Mouse (Mus musculus): Measurements from ENCODE around the gene Arhgef19. TPM values are rescaled to one million over a fixed set of nuclear protein-coding genes. Genes with fewer than 3 reads are reported as not detected.

Gene Arhgef19
- total RNA-seq, 4 experiments from 2014 or later = 0.10 to 1.1 (median 0.22) TPM

DNA sequence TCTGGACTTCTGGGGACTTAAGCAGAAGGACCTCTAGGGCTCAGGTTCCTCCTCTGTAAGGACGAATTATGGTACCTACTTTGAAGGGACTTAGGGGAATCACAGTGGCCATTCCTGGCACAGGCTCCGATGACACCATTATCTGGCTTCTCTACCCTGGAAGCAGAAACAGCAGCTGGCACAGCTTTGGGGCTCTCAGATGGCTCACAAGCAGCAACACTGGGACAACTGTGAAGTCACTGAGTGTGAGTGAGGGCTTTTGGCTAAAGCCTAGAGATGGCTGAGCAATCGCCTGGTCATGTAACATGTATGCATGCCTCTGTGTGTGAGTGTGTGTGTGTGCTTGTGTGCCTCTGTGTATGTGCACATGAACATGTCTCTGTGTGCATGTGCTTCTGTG lies 2.4 kb upstream of the Arhgef19 start:
- no peak for DNase-seq (ENCODE audit: low spot score in 2 of 2)

DNA sequence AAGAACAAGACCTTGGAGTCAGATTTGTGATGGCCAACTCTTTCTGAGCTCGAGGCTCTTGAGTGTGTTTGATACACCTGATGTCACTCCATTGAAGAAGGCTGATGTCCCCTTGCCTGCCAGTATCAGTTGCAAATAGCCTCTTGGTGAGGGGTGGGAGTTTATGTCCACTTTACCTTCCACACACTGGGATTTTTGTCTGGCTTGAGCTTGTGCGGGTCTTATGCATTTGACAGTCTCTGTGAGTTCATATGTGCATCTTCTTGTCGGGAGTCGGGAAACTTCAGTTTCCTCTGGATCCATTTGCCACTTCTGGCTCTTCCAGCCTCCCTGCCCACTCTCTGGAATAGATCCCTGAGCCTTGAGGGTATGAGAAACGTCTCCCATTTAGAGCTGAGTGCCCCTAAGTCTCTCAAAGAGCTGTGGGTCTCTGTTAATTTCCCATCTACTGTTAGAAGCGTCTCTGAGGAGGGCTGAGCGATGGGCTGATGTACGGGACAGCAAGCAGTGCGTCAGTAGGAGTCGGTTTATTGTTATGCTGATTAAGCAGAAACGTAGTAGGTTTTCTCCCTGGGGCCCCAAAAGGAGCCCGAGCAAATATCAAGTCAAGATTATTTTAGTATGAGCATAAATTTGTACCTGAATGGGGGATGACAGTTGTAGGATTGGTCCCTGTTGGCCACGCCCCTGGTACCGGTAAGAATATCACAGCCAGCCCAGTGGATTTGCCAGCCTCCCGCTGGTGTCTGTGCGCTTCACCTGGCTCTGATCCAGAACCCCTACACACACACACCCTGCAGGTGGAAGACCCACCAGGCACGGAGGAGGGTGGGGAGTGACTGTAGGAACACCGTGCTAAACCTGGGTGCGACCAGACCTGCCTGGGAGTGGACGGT lies 559 bp upstream of the Arhgef19 start:
- DNase-seq (ENCODE audit: low spot score in 2 of 2) = no peak

- DNase-seq (ENCODE audit: low spot score in 2 of 2) = no peak
These were observed 1.3 kb downstream of the Arhgef19 start for GRCm38 (mm10) chr4:141240617-141241016.

- no peak for DNase-seq (ENCODE audit: low spot score in 2 of 2)
These were observed 2.6 kb downstream of the Arhgef19 start for GRCm38 (mm10) chr4:141241861-141242260.

GRCm38 (mm10) chr4:141242651-141243241 lies 3.4 kb downstream of the Arhgef19 start:
- no peak for DNase-seq (ENCODE audit: low spot score in 2 of 2)

DNA sequence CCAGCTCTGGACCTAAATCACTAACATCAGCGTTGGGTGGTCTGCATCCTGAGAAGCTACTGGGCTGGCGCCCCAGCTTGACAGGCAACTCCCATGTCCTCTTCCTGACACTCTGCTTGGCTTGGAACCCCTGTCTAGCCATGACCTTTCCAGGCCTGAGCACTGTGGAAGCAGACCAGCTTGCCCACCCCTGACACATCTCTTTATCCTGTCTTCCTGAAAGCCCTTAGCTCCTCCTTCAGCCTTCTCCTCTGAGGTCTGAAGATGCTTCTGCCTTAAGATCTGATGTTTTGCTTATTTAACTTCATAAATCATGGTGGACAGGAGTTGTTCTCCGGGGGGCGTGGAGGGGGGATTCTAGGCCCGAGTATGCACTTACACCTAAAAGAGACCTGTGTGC lies 4.3 kb downstream of the Arhgef19 start:
- DNase-seq (ENCODE audit: low spot score in 2 of 2) = no peak

DNA sequence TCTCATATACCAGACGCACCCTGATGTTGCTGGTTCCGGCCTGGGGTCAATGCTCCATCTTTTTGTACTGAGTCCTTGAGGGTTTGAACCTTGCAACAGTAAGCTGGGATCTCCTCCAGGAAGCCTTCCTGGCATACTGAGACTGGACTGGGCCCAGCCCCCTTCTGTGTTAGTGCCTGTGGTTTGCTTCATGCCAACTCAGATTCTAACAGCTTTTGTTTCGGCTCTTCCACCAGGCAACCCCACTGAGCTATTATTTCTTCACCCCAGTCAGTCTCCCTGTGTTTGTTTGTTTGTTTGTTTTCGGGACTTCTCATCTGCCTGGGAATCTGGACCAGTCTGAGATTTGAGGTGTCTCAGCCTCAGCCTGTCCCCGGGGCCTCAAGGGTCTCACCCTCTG lies 5.1 kb downstream of the Arhgef19 start:
- DNase-seq (ENCODE audit: low spot score in 2 of 2) = no peak

DNA sequence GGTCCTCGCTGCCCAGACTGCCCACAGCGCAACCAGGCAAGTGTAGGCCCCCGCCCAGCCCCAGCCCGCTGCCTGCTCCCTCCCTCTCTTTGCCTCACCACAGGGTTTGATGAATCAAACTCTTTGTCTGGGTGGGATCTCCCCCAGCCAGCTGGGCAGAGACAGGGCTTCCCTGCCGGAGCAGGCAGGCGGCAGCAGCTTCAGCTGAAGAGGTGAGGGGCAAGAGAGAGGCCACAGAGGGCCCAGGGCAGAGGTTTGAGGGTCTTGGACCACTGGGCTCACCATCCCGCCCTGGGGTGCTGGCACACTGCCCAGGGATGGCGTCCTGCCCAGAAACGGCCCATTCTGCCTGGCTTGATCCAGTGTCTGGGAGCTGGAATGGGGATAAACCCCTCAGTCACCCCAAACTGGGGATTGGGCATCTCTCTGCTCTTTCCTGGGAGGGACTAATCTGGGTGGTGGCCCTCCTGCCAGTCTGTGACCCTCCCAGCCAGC lies 5.7 kb downstream of the Arhgef19 start:
- DNase-seq (ENCODE audit: low spot score in 2 of 2) = no peak

GRCm38 (mm10) chr4:141246089-141246997 lies 7.0 kb downstream of the Arhgef19 start:
- DNase-seq (ENCODE audit: low spot score in 2 of 2) = no peak

DNA sequence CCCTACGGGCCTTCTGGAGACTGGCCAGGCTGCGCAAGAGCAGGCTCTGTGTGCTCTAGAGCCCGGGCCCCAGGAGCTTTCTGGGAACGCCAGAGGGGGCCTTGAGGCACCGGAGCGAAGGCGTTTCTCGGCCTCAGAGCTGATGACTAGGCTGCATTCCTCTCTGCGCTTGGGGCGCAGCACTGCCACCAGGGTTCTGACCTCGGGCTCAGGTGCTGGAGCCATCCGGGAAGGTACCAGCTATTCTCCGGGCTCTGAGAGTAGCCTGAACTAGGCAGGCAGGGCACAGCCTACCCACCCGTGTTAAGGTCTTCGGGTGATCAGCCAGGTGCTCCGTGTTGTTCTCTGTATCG lies 7.7 kb downstream of the Arhgef19 start:
- DNase-seq (ENCODE audit: low spot score in 2 of 2) = no peak

- no peak for DNase-seq (ENCODE audit: low spot score in 2 of 2)
These were observed 8.7 kb downstream of the Arhgef19 start for GRCm38 (mm10) chr4:141247776-141248613.

- no peak for DNase-seq (ENCODE audit: low spot score in 2 of 2)
These were observed 9.3 kb downstream of the Arhgef19 start for GRCm38 (mm10) chr4:141248614-141248978.

- DNase-seq (ENCODE audit: low spot score in 2 of 2) = no peak
These were observed 10.1 kb downstream of the Arhgef19 start for GRCm38 (mm10) chr4:141249383-141249782.

GRCm38 (mm10) chr4:141251071-141251470 lies 11.8 kb downstream of the Arhgef19 start:
- DNase-seq (ENCODE audit: low spot score in 2 of 2) = no peak

- no peak for DNase-seq (ENCODE audit: low spot score in 2 of 2)
These were observed 13.3 kb downstream of the Arhgef19 start for GRCm38 (mm10) chr4:141252641-141253040.

GRCm38 (mm10) chr4:141254234-141254633 lies 14.9 kb downstream of the Arhgef19 start:
- DNase-seq (ENCODE audit: low spot score in 2 of 2) = no peak

DNA sequence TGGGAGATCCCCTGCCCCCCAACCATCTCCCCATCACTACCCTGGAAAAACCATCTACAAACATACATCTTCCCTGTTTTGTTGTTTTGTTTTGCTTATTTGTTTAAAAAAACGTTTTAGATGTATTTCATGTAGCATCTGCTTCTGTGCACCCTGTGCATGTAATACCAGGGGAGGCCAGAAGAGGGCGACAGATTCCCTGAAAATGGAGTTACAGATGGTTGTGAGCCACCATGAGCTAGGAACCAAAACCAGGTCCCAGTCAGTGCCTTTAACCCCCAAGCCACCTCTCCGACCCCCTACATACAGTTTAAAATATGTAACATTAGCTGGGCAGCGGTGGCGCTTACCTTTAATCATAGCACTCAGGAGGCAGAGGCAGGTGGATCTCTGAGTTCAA lies 18.1 kb downstream of the Arhgef19 start:
- DNase-seq (ENCODE audit: low spot score in 2 of 2) = no peak

DNA sequence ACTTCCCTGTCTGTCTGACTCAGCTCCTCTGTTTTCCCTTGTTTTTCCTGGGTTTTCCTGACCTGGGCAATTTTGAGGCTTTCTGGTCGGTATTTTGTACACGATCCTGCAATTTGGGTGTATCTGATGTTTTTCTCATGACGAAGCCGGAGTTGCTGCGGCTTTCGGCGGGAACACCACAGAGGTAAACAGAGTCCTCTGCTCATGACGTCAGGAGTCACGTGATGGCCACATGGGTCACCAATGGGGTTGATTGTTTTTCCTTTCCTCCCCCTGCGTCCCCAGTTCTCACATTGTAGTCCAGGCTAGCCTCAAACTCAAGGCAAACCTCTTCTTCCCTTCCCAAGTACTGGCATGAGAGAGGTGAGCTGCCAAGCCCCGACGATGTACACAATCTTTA lies 20.1 kb downstream of the Arhgef19 start:
- no peak for DNase-seq (ENCODE audit: low spot score in 2 of 2)

- DNase-seq (ENCODE audit: low spot score in 2 of 2) = no peak
These were observed 20.9 kb downstream of the Arhgef19 start for GRCm38 (mm10) chr4:141260007-141260723.
